Mouse (Mus musculus) left cerebral cortex, adult 18-20 months (tissue): ENCODE measurements at regions not wholly inside any gene's neighbourhood (a gene's known extent, or its start where the extent isn't known, plus 50 kb on each side); places are given as distances from the start of the nearest gene placed in this dataset.
"Not testable (repeated sequence)": the region's sequence is repeated elsewhere in the genome, so short reads cannot be mapped to it uniquely, and the experiment has no call there.

Experiments
- DNase-seq, 2 experiments: peaks; one replicate each; pipeline ENCODE4 v3.0.0; 2021 to 2022; ENCODE audit warnings: low spot score in 2 of 2, mixed read lengths in 1 of 2
- microRNA-seq, 2 experiments: library from miRNA; unstranded; fragments of <30 nt; microRNA quantifications; one replicate each; pipeline ENCODE4 v1.2.0; 2021

GRCm38 (mm10) chr4:81539551-81539950 is 96.9 kb upstream of the Mpdz start:
- DNase-seq: no peak

- no peak for DNase-seq
Measured at GRCm38 (mm10) chr4:81536795-81537194, 94.2 kb upstream of the Mpdz start.

- DNase-seq: no peak
Measured at GRCm38 (mm10) chr4:81530546-81530945, 87.9 kb upstream of the Mpdz start.

- DNase-seq: not testable (repeated sequence)
Measured at GRCm38 (mm10) chr4:81519151-81519550, 76.5 kb upstream of the Mpdz start.

- no peak for DNase-seq
Measured at GRCm38 (mm10) chr4:81514547-81514946, 71.9 kb upstream of the Mpdz start.

GRCm38 (mm10) chr4:81512396-81512795 is 69.8 kb upstream of the Mpdz start:
- DNase-seq: no peak

- no peak for DNase-seq
Measured at GRCm38 (mm10) chr4:81508776-81509175, 66.2 kb upstream of the Mpdz start.

GRCm38 (mm10) chr4:81506841-81507240 is 64.2 kb upstream of the Mpdz start:
- no peak for DNase-seq

GRCm38 (mm10) chr4:81506306-81506705 is 63.7 kb upstream of the Mpdz start:
- no peak for DNase-seq

- DNase-seq: no peak
Measured at GRCm38 (mm10) chr4:81505096-81505495, 62.5 kb upstream of the Mpdz start.

- DNase-seq: no peak
Measured at GRCm38 (mm10) chr4:81503941-81504340, 61.3 kb upstream of the Mpdz start.

- DNase-seq: no peak
Measured at GRCm38 (mm10) chr4:81501802-81502201, 59.2 kb upstream of the Mpdz start.

- DNase-seq: no peak
Measured at GRCm38 (mm10) chr4:81498133-81498532, 55.5 kb upstream of the Mpdz start.

- DNase-seq: no peak
Measured at GRCm38 (mm10) chr4:81492811-81493210, 50.2 kb upstream of the Mpdz start.

Small RNA genes in the stretch of these regions (microRNA-seq; reads per million reads assigned to microRNA genes)
- gene Gm22402: 0 reads per million in 2 experiments
